Mouse (Mus musculus): Measurements from ENCODE around the gene Cstb. TPM values are rescaled to one million over a fixed set of nuclear protein-coding genes. Genes with fewer than 3 reads are reported as not detected.

The Cstb gene
- polyA plus RNA-seq, 1 experiment from 2014 or later = 98.8 TPM

DNA sequence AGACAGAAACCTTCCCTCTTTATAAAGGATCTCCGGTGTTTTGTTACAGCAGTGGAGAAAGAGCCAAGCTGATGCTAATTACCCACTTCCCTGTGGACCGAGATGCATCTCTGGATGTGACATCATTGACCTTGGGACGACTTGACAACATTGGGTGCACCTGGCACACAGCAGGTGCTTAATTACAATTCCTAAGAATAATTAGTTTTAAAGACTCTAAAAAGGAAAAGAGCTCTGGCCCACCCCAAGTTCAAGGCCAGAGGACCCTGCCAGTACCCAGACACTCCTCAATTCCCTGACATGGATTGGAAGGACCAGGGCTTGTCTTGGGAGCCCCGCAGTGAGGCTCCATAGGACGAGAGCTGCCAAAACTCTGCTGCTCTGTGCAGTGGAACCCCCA is 16.1 kb downstream of the Cstb start:
- WGBS = 82% methylated on average over 5 of the region's 5 CpGs

DNA sequence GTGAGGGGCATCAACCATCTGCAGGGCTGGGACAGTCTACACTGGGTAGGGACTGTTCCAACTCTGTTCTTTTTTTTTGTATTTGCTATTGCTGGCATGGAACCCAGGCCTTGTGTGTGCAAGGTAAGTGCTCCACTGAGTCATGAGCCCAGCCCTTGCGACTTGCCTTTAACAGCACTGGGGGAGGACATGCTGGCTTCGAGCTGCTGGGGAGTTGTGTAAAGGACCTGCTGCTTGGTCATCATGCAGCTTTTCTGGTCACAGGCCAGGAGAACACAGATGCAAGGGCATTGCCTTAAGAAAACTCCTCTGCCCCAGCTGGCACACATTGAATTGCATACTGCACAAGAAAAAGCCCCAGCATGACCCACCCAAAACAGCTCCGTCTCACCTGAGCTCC is 16.8 kb downstream of the Cstb start:
- no peak for ATAC-seq (ENCODE audit: extremely low read depth, insufficient number of reproducible peaks, low FRiP score, low TSS enrichment)
- WGBS = 83% methylated on average over 3 of the region's 3 CpGs

More for the DNA sequence above, 16.1 kb downstream of the Cstb start:
- Histone ChIP-seq H3K9me3 (no peaks in the 10 kb centered on the region), H3K4me2 (no peak overlapping the region), H3K36me3 (peaks cover 41% of the 10 kb centered on the region), H3K9ac (no peak overlapping the region), H3K4me1 (no peaks in the 10 kb centered on the region), H3K4me3 (no peak overlapping the region), H3K27me3 (replicated peaks) (no peaks in the 10 kb centered on the region), H3K27ac (replicated peaks) (no peak overlapping the region)
- ATAC-seq (ENCODE audit: extremely low read depth, insufficient number of reproducible peaks, low FRiP score, low TSS enrichment) = no peak

DNA sequence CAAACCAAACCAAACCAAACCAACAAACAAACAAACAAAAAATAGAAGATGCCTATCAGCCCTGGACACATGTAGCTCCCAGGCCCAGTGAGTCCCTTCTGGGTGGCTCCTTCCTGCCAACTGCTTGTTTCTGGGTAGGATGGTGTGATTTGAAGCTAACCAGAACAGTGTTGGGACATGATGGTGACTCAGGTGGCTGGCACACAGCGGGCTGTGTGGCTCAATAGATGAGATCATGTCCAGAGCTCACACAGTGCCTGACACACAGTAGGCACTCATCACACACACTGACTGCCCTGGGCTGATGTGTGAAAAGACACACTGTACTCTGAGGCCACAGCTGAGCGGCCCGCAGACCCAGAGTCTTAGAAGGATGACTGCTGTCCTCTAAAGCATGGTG is 20.7 kb downstream of the Cstb start:
- ATAC-seq (ENCODE audit: extremely low read depth, insufficient number of reproducible peaks, low FRiP score, low TSS enrichment) = no peak
- Histone ChIP-seq H3K4me1 (no peaks in the 10 kb centered on the region), H3K9ac (no peak overlapping the region), H3K4me3 (no peak overlapping the region), H3K9me3 (no peaks in the 10 kb centered on the region), H3K4me2 (no peak overlapping the region), H3K27ac (replicated peaks) (no peak overlapping the region), H3K27me3 (replicated peaks) (no peaks in the 10 kb centered on the region), H3K36me3 (peaks cover 72% of the 10 kb centered on the region)
- WGBS = 79% methylated on average over 3 of the region's 3 CpGs

More for the DNA sequence above, 16.8 kb downstream of the Cstb start:
- Histone ChIP-seq H3K9me3 (no peaks in the 10 kb centered on the region), H3K9ac (no peak overlapping the region), H3K4me3 (no peak overlapping the region), H3K4me2 (no peak overlapping the region), H3K36me3 (peaks cover 48% of the 10 kb centered on the region), H3K27me3 (replicated peaks) (no peaks in the 10 kb centered on the region), H3K27ac (replicated peaks) (no peak overlapping the region), H3K4me1 (no peaks in the 10 kb centered on the region)

DNA sequence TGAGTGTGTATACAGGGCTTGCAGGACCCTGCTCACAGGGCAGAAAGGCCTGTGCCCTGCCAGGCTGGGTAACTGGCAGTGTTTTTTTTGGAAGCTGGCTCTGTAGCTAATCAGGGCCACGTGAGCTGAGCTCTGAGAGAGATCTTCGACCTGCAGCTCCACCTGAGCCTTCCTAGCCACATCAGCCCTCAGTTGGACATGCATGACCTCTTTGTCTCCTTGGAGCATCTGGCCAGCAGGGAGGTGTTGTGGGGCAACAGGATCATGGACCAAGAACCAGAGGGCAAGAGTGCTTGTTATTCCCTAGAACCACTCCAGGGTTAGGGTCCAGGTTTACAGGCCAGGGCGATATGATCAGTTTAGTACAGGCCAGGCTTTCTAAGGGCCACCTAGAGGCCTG is 21.9 kb downstream of the Cstb start:
- H3K27ac ChIP-seq (replicated peaks) = no peak overlapping the region
- no peaks in the 10 kb centered on the region for H3K27me3 ChIP-seq (replicated peaks)
- H3K4me1 ChIP-seq = peaks cover 3% of the 10 kb centered on the region
- no peak overlapping the region for H3K4me3 ChIP-seq
- H3K9ac ChIP-seq = no peak overlapping the region
- H3K4me2 ChIP-seq = no peak overlapping the region
- H3K9me3 ChIP-seq = no peaks in the 10 kb centered on the region
- no peak for ATAC-seq (ENCODE audit: extremely low read depth, insufficient number of reproducible peaks, low FRiP score, low TSS enrichment)
- WGBS = 79% methylated on average over 3 of the region's 3 CpGs
- H3K36me3 ChIP-seq = peaks cover 64% of the 10 kb centered on the region

DNA sequence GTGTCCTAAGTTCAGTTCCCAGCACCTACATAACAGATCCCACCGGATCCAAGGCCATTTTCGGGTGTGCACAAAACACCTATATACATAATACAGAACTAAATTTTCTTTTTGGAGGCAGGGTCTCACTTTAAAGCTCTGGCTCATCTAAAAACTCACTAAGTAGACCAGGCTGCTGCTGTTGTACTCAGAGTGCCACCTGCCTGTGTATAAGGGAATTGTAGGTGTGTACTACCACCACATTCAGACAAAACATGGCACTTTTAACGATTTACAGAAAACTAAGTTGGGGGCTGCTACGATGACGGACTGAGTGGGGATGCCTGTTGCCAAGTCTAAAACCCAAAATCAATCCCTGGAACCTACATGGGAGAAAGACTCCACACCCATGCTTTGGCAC is 25.3 kb downstream of the Cstb start:
- WGBS = 91% methylated on average over 5 of the region's 5 CpGs
- Histone ChIP-seq H3K4me3 (no peak overlapping the region), H3K27me3 (replicated peaks) (no peaks in the 10 kb centered on the region), H3K9me3 (no peaks in the 10 kb centered on the region), H3K4me2 (no peak overlapping the region), H3K27ac (replicated peaks) (no peak overlapping the region), H3K9ac (no peak overlapping the region), H3K36me3 (peaks cover 47% of the 10 kb centered on the region), H3K4me1 (peaks cover 9% of the 10 kb centered on the region)
- no peak for ATAC-seq (ENCODE audit: extremely low read depth, insufficient number of reproducible peaks, low FRiP score, low TSS enrichment)

DNA sequence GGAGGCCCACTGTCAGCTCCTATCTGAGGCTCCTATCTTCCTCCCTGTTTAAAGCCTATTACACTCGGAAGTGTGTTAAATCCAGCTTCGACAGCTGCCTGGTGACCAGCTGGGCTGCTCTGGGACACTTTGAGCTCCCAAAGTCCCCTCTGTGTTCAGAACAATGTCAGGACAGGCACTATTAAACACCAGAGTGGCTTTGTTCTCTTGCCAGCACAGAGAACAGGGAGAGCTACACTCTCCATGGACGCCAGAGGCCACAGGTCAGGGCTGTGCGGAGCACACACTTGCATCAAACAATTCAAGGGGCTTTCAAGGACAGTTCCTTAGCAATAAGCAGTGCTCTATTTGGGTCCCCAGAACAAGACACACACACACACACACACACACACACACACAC is 27.2 kb downstream of the Cstb start:
- WGBS = 55% methylated on average over 4 of the region's 4 CpGs
- Histone ChIP-seq H3K4me3 (no peak overlapping the region), H3K9ac (no peak overlapping the region)

DNA sequence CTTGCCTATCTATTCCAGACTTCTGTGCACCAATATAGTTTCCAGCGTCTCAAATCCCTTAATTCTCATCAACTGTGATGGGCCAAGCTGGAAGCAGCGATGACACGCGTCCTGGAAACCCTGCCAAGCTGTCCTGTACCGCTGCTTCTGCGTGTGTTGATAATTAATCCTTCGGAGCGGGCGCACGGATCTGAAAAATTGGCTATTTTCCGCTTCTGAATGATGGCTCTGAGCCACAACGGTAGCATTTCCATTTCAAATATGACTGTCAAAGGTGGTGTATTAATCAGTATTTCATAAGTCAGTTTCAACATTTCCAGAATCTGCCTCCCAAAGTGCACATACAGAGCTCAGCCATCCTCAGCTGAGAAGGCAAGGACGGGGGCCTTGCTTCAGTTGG is 31.2 kb downstream of the Cstb start:
- H3K36me3 ChIP-seq = no peaks in the 10 kb centered on the region
- no peaks in the 10 kb centered on the region for H3K27me3 ChIP-seq (replicated peaks)
- no peak overlapping the region for H3K4me2 ChIP-seq
- H3K4me3 ChIP-seq = no peak overlapping the region
- H3K9ac ChIP-seq = no peak overlapping the region
- ATAC-seq (ENCODE audit: extremely low read depth, insufficient number of reproducible peaks, low FRiP score, low TSS enrichment) = no peak
- H3K9me3 ChIP-seq = no peaks in the 10 kb centered on the region
- no peak overlapping the region for H3K27ac ChIP-seq (replicated peaks)
- 79% methylated on average over 13 of the region's 13 CpGs for WGBS
- peaks cover 35% of the 10 kb centered on the region for H3K4me1 ChIP-seq

More for the DNA sequence above, 27.2 kb downstream of the Cstb start:
- ATAC-seq (ENCODE audit: extremely low read depth, insufficient number of reproducible peaks, low FRiP score, low TSS enrichment) = no peak
- Histone ChIP-seq H3K36me3 (peaks cover 30% of the 10 kb centered on the region), H3K27ac (replicated peaks) (no peak overlapping the region), H3K27me3 (replicated peaks) (no peaks in the 10 kb centered on the region), H3K4me2 (no peak overlapping the region), H3K4me1 (peaks cover 12% of the 10 kb centered on the region), H3K9me3 (no peaks in the 10 kb centered on the region)

DNA sequence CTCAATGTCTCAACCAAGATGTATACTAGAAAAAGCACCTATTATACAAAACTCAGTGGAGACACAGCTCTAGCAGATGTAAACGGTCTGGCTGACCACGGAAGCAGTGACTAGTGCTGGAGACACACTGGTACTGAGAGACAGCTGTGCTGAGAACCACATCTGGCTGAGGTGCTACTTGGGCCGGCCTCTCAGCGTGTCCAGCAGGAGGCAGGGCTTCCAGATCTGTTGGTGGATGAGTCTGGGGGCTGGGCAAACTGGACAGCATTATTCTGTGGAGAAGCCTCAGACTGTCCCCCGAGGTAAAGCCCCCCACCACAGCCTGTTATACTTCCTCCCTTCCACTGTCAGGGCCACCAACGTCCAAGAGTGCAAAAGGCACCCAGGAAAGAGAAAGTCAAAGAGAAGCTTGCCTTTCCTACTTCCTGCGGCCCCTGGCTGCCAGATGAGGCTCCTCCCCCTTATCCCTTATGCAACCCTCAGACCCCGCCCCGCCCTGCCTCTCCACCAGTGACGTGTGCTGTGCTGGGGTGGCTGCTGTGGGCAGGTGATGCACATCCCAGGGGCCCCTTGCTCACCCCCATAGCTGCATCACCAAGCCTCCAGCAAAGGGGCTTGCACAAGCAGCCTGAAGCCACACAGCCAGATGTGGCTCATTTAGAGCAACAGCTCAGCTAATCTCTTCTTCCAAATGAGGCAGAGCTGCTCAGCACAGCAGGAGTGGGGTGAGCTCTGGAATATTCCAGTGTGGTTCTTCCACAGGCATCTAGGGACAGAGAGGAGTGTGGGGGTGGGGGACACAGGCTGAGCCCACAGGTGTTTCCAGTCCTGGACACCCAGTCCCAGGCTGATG is 32.3 kb downstream of the Cstb start:
- no peak for ATAC-seq (ENCODE audit: extremely low read depth, insufficient number of reproducible peaks, low FRiP score, low TSS enrichment)
- 34% methylated on average over 10 of the region's 10 CpGs for WGBS
- Histone ChIP-seq H3K9ac (0 out of 2 replicates have a peak overlapping the region, but pooled peaks have one; percentile 24), H3K27me3 (replicated peaks) (no peaks in the 10 kb centered on the region), H3K27ac (replicated peaks) (no peak overlapping the region), H3K36me3 (no peaks in the 10 kb centered on the region), H3K4me1 (peaks cover 28% of the 10 kb centered on the region), H3K4me2 (peak overlapping the region; percentile 42), H3K9me3 (no peaks in the 10 kb centered on the region), H3K4me3 (no peak overlapping the region; the same call in 1 of the 2 replicates)

DNA sequence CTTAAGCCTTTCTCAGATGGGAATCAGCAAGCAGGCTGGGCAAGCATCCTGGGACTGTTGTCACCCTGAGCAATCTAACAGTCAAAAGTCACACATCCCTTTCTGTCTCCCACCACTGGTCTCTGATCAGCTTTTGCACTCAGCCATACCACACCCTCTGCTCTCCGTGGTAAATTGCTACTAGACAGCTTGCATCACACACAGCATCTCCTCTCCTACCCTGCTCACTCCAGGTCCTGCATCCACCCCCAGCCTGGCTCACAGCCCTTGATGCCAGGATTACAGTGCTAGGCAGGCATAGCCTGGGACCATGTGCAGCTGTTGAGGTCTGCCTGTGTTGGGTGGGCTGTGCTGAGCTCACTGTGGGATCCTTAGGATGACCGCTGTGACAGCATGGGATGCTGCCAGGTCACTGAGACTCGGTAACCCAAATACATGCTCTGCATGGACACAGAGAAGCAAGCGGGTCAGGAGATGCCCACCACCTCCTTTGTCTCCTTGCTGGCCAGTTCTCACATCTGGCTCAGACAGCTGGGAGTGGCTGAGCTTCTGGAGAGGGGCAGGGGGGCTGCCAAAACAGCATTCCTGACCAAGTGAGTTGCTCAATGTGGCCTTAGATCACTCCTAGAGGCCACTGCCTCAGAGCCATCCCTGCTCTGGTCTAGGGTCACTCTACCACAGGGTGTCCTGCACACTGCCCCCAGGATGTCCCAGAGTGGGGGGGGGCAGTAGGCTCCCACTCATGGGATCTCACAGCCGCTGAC is 33.1 kb downstream of the Cstb start:
- no peak overlapping the region for H3K4me3 ChIP-seq
- no peaks in the 10 kb centered on the region for H3K36me3 ChIP-seq
- no peak for ATAC-seq (ENCODE audit: extremely low read depth, insufficient number of reproducible peaks, low FRiP score, low TSS enrichment)
- peaks cover 32% of the 10 kb centered on the region for H3K4me1 ChIP-seq
- H3K27ac ChIP-seq (replicated peaks) = no peak overlapping the region
- H3K9me3 ChIP-seq = no peaks in the 10 kb centered on the region
- no peak overlapping the region for H3K4me2 ChIP-seq
- H3K27me3 ChIP-seq (replicated peaks) = peaks cover under 1% of the 10 kb centered on the region; the same call in 1 of the 2 replicates
- 60% methylated on average over 5 of the region's 5 CpGs for WGBS
- H3K9ac ChIP-seq = 0 out of 2 replicates have a peak overlapping the region, but pooled peaks have one; percentile 14

DNA sequence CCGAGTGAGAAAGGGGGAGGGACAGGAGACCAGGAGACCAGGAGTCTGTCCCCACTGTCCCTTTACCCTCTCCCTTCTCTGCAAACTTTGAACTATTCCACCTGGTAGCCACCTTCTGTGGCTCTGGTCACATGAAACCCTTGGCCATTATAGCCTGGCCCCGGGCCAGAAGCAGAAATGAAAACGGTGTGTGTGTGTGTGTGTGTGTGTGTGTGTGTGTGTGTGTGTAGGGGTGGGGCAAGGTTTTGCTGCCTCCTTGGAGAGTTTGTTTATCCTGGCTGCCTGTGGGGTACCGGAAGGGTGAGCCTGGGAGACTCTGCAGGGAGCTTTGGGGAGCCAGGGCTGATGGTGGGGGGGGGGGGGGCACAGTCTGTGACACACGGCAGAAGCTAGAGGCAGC is 35.0 kb downstream of the Cstb start:
- no peak overlapping the region for H3K9ac ChIP-seq
- H3K9me3 ChIP-seq = no peaks in the 10 kb centered on the region
- H3K4me1 ChIP-seq = peaks cover 45% of the 10 kb centered on the region
- no peak for ATAC-seq (ENCODE audit: extremely low read depth, insufficient number of reproducible peaks, low FRiP score, low TSS enrichment)
- peaks cover 4% of the 10 kb centered on the region; the same call in 1 of the 2 replicates for H3K27me3 ChIP-seq (replicated peaks)
- no peak overlapping the region for H3K4me2 ChIP-seq
- 30% methylated on average over 5 of the region's 5 CpGs for WGBS
- no peak overlapping the region for H3K4me3 ChIP-seq
- no peaks in the 10 kb centered on the region for H3K36me3 ChIP-seq
- H3K27ac ChIP-seq (replicated peaks) = no peak overlapping the region

DNA sequence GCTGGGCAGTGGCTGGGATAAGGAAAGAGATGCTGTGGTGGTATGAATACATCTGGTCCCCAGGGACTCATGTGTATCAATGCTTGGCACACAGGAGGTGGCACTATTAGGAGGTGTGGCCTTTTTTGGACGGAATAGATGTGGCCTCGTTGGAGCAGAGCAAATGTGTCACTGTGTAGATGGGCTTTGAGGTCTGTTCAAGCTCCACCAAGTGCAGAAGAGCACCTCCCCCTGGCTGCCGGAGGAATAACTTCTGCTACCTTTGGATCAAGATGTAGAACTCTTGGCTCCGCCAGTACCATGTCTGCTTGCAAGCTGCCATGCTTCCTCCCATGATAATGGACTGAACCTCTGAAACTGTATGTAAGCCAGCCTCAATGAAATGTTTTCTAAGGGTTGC is 36.3 kb downstream of the Cstb start:
- Histone ChIP-seq H3K9ac (no peak overlapping the region), H3K4me2 (no peak overlapping the region), H3K4me3 (no peak overlapping the region), H3K36me3 (no peaks in the 10 kb centered on the region), H3K27ac (replicated peaks) (no peak overlapping the region), H3K9me3 (no peaks in the 10 kb centered on the region), H3K4me1 (peaks cover 45% of the 10 kb centered on the region), H3K27me3 (replicated peaks) (peaks cover 4% of the 10 kb centered on the region; the same call in 1 of the 2 replicates)
- ATAC-seq (ENCODE audit: extremely low read depth, insufficient number of reproducible peaks, low FRiP score, low TSS enrichment) = no peak
- 72% methylated on average over 4 of the region's 4 CpGs for WGBS

All from heart, embryonic 13.5 days (tissue).